Mouse (Mus musculus) ES-Bruce4 (cell line): ENCODE results near the gene Tcf7l2.

Experiments
- EP300 ChIP-seq: IDR thresholded peaks from 2 replicates; pipeline ENCODE4 v1.6.1; 2011; ENCODE audit warnings: low read depth, low read length; ENCODE audit not compliant: insufficient read depth
- POLR2A ChIP-seq: IDR thresholded peaks from one replicate; pipeline ENCODE4 v1.8.1; 2011; ENCODE audit warnings: low read length; ENCODE audit not compliant: insufficient read depth

GRCm38 (mm10) chr19:55842046-55842445 lies 100.4 kb downstream of the Tcf7l2 start:
- no peak for TF ChIP-seq EP300
- TF ChIP-seq POLR2A, result no peak
